Mouse (Mus musculus): ENCODE measurements around the gene Mydgf. TPM values are rescaled to one million over a fixed set of nuclear protein-coding genes. Genes with fewer than 3 reads are reported as not detected.

Gene Mydgf
- polyA plus RNA-seq, 2 experiments = 37.3 to 50.3 TPM

- DNase-seq (ENCODE audit: low read depth in 3 of 3, low spot score in 3 of 3) (no peak), ATAC-seq (ENCODE audit: insufficient read depth) (no peak)
- WGBS (ENCODE audit: insufficient replicate concordance) = 56% methylated on average over 15 of the region's 15 CpGs
- Histone ChIP-seq H3K36me3 (replicated peaks; ENCODE audit: control insufficient read depth, insufficient read depth, low read depth) (no peaks in the 10 kb centered on the region), H3K9ac (replicated peaks) (no peak overlapping the region), H3K4me1 (replicated peaks; ENCODE audit: control insufficient read depth in 2 of 2, insufficient read depth in 2 of 2, low read length in 1 of 2) (peaks cover 2 to 3% of the 10 kb centered on the region in 2 experiments; a peak in 2 of 4 replicates), H3K4me2 (ENCODE audit: low read depth) (no peak overlapping the region), H3K27ac (no peak overlapping the region), H3K4me3 (ENCODE audit: insufficient read depth in 1 of 2, low read depth in 2 of 2, low read length in 2 of 2) (no peak overlapping the region), H3K9me3 (ENCODE audit: control insufficient read depth, low read length) (no peaks in the 10 kb centered on the region), H3K27me3 (ENCODE audit: control insufficient read depth, insufficient read depth, low read length) (peaks cover 8% of the 10 kb centered on the region; the same call in 1 of the 2 replicates)
- TF ChIP-seq CTCF (IDR thresholded peaks at IDR 0.05; ENCODE audit: low read depth) (no peak), EP300 (IDR thresholded peaks at IDR 0.05; ENCODE audit: low read depth) (no peak)
Observed at GRCm38 (mm10) chr17:56128246-56128645, 55.5 kb downstream of the Mydgf start.

- TF ChIP-seq CTCF (IDR thresholded peaks at IDR 0.05; ENCODE audit: low read depth) = no peak
- no peak for TF ChIP-seq EP300 (IDR thresholded peaks at IDR 0.05; ENCODE audit: low read depth)
- ATAC-seq (ENCODE audit: insufficient read depth) (no peak), DNase-seq (ENCODE audit: low read depth in 3 of 3, low spot score in 3 of 3) (no peak)
- Histone ChIP-seq H3K36me3 (replicated peaks; ENCODE audit: control insufficient read depth, insufficient read depth, low read depth) (no peaks in the 10 kb centered on the region), H3K4me3 (ENCODE audit: insufficient read depth in 1 of 2, low read depth in 2 of 2, low read length in 2 of 2) (no peak overlapping the region), H3K27ac (no peak overlapping the region), H3K4me1 (replicated peaks; ENCODE audit: control insufficient read depth in 2 of 2, insufficient read depth in 2 of 2, low read length in 1 of 2) (no peaks in the 10 kb centered on the region), H3K27me3 (ENCODE audit: control insufficient read depth, insufficient read depth, low read length) (peaks cover 16% of the 10 kb centered on the region), H3K9ac (replicated peaks) (no peak overlapping the region), H3K9me3 (ENCODE audit: control insufficient read depth, low read length) (peaks cover 4% of the 10 kb centered on the region; the same call in 1 of the 2 replicates), H3K4me2 (ENCODE audit: low read depth) (no peak overlapping the region)
- 65% methylated on average over 11 of the region's 11 CpGs for WGBS (ENCODE audit: insufficient replicate concordance)
Observed at GRCm38 (mm10) chr17:56126175-56126574, 57.5 kb downstream of the Mydgf start.

Small RNAs within 50 kb of the gene (microRNA-seq; reads per million reads assigned to microRNA genes)
- gene Gm44397 = not detected

Other genes with a start within 250 kb of the Mydgf start
- 0.44 and 0.76 TPM in 2 replicates for gene Zfp119b, start 234.4 kb downstream of the Mydgf start, polyA plus RNA-seq (2012; rRNA removed)
- 2.1 and 2.5 TPM in 2 replicates for gene Zfp119b, start 234.4 kb downstream of the Mydgf start, polyA plus RNA-seq (2014; fragmentation: Nextera tagmentation; extraction: Ambion mirVana)
- 4.1 and 5.5 TPM in 2 replicates for gene Ebi3, start 231.3 kb downstream of the Mydgf start, polyA plus RNA-seq (2012; rRNA removed)
- gene Ebi3, start 231.3 kb downstream of the Mydgf start, polyA plus RNA-seq (2014; fragmentation: Nextera tagmentation; extraction: Ambion mirVana) = 3.0 and 4.5 TPM in 2 replicates
- 3.2 and 5.1 TPM in 2 replicates for gene Yju2, start 224.8 kb downstream of the Mydgf start, polyA plus RNA-seq (2012; rRNA removed)
- gene Yju2, start 224.8 kb downstream of the Mydgf start, polyA plus RNA-seq (2014; fragmentation: Nextera tagmentation; extraction: Ambion mirVana) = 5.2 and 6.4 TPM in 2 replicates
- gene Shd, start 213.5 kb downstream of the Mydgf start, polyA plus RNA-seq (2012; rRNA removed) = 0.31 and 0.83 TPM in 2 replicates
- gene Shd, start 213.5 kb downstream of the Mydgf start, polyA plus RNA-seq (2014; fragmentation: Nextera tagmentation; extraction: Ambion mirVana) = not detected in 2 replicates
- gene Fsd1, start 197.4 kb downstream of the Mydgf start, polyA plus RNA-seq (2012; rRNA removed) = 0.27 and 0.30 TPM in 2 replicates
- gene Fsd1, start 197.4 kb downstream of the Mydgf start, polyA plus RNA-seq (2014; fragmentation: Nextera tagmentation; extraction: Ambion mirVana) = 0.19 and 0.33 TPM in 2 replicates
- 1.9 and 2.0 TPM in 2 replicates for gene Stap2, start 178.3 kb downstream of the Mydgf start, polyA plus RNA-seq (2012; rRNA removed)
- 1.8 and 2.8 TPM in 2 replicates for gene Stap2, start 178.3 kb downstream of the Mydgf start, polyA plus RNA-seq (2014; fragmentation: Nextera tagmentation; extraction: Ambion mirVana)
- 15.7 TPM in 2 replicates for gene Mpnd, start 178.2 kb downstream of the Mydgf start, polyA plus RNA-seq (2012; rRNA removed)
- gene Mpnd, start 178.2 kb downstream of the Mydgf start, polyA plus RNA-seq (2014; fragmentation: Nextera tagmentation; extraction: Ambion mirVana) = 12.9 and 14.8 TPM in 2 replicates
- 28.8 and 30.0 TPM in 2 replicates for gene Sh3gl1, start 147.3 kb downstream of the Mydgf start, polyA plus RNA-seq (2012; rRNA removed)
- gene Sh3gl1, start 147.3 kb downstream of the Mydgf start, polyA plus RNA-seq (2014; fragmentation: Nextera tagmentation; extraction: Ambion mirVana) = 32.5 and 32.9 TPM in 2 replicates
- 10.8 and 14.6 TPM in 2 replicates for gene Chaf1a, start 143.5 kb downstream of the Mydgf start, polyA plus RNA-seq (2012; rRNA removed)
- gene Chaf1a, start 143.5 kb downstream of the Mydgf start, polyA plus RNA-seq (2014; fragmentation: Nextera tagmentation; extraction: Ambion mirVana) = 10.2 and 13.0 TPM in 2 replicates
- gene Ubxn6, start 108.9 kb downstream of the Mydgf start, polyA plus RNA-seq (2012; rRNA removed) = 7.3 TPM in 2 replicates
- 10.8 and 12.2 TPM in 2 replicates for gene Ubxn6, start 108.9 kb downstream of the Mydgf start, polyA plus RNA-seq (2014; fragmentation: Nextera tagmentation; extraction: Ambion mirVana)
- gene Hdgfl2, start 104.3 kb downstream of the Mydgf start, polyA plus RNA-seq (2012; rRNA removed) = 18.2 and 29.5 TPM in 2 replicates
- 26.0 and 36.0 TPM in 2 replicates for gene Hdgfl2, start 104.3 kb downstream of the Mydgf start, polyA plus RNA-seq (2014; fragmentation: Nextera tagmentation; extraction: Ambion mirVana)
- gene Plin4, start 74.1 kb downstream of the Mydgf start, polyA plus RNA-seq (2012; rRNA removed) = 0.01 TPM in 2 replicates
- 0.03 TPM in 1 of 2 replicates, not detected in the other for gene Plin4, start 74.1 kb downstream of the Mydgf start, polyA plus RNA-seq (2014; fragmentation: Nextera tagmentation; extraction: Ambion mirVana)
- 0.11 and 0.29 TPM in 2 replicates for gene Plin5, start 66.3 kb downstream of the Mydgf start, polyA plus RNA-seq (2012; rRNA removed)
- gene Plin5, start 66.3 kb downstream of the Mydgf start, polyA plus RNA-seq (2014; fragmentation: Nextera tagmentation; extraction: Ambion mirVana) = 0.34 and 0.35 TPM in 2 replicates
- 0.09 and 0.10 TPM in 2 replicates for gene Lrg1, start 61.9 kb downstream of the Mydgf start, polyA plus RNA-seq (2012; rRNA removed)
- gene Lrg1, start 61.9 kb downstream of the Mydgf start, polyA plus RNA-seq (2014; fragmentation: Nextera tagmentation; extraction: Ambion mirVana) = 0.29 and 0.67 TPM in 2 replicates
- 0.92 and 1.1 TPM in 2 replicates for gene Sema6b, start 43.6 kb downstream of the Mydgf start, polyA plus RNA-seq (2012; rRNA removed)
- 0.43 and 0.71 TPM in 2 replicates for gene Sema6b, start 43.6 kb downstream of the Mydgf start, polyA plus RNA-seq (2014; fragmentation: Nextera tagmentation; extraction: Ambion mirVana)
- gene Tnfaip8l1, start 21.4 kb downstream of the Mydgf start, polyA plus RNA-seq (2012; rRNA removed) = 1.5 and 1.8 TPM in 2 replicates
- 2.4 and 2.7 TPM in 2 replicates for gene Tnfaip8l1, start 21.4 kb downstream of the Mydgf start, polyA plus RNA-seq (2014; fragmentation: Nextera tagmentation; extraction: Ambion mirVana)
- 14.4 and 16.5 TPM in 2 replicates for gene Dpp9, start 35.0 kb upstream of the Mydgf start, polyA plus RNA-seq (2012; rRNA removed)
- 11.7 and 16.6 TPM in 2 replicates for gene Dpp9, start 35.0 kb upstream of the Mydgf start, polyA plus RNA-seq (2014; fragmentation: Nextera tagmentation; extraction: Ambion mirVana)
- gene Fem1a, start 72.9 kb upstream of the Mydgf start, polyA plus RNA-seq (2012; rRNA removed) = 5.6 and 5.8 TPM in 2 replicates
- 4.9 and 5.8 TPM in 2 replicates for gene Fem1a, start 72.9 kb upstream of the Mydgf start, polyA plus RNA-seq (2014; fragmentation: Nextera tagmentation; extraction: Ambion mirVana)
- gene Ticam1, start 92.9 kb upstream of the Mydgf start, polyA plus RNA-seq (2012; rRNA removed) = 4.9 and 6.8 TPM in 2 replicates
- gene Ticam1, start 92.9 kb upstream of the Mydgf start, polyA plus RNA-seq (2014; fragmentation: Nextera tagmentation; extraction: Ambion mirVana) = 3.4 and 3.8 TPM in 2 replicates
- gene Plin3, start 109.0 kb upstream of the Mydgf start, polyA plus RNA-seq (2012; rRNA removed) = 7.4 and 9.2 TPM in 2 replicates
- gene Plin3, start 109.0 kb upstream of the Mydgf start, polyA plus RNA-seq (2014; fragmentation: Nextera tagmentation; extraction: Ambion mirVana) = 24.2 and 27.2 TPM in 2 replicates
- gene Arrdc5, start 116.4 kb upstream of the Mydgf start, polyA plus RNA-seq (2012; rRNA removed) = not detected in 2 replicates
- gene Arrdc5, start 116.4 kb upstream of the Mydgf start, polyA plus RNA-seq (2014; fragmentation: Nextera tagmentation; extraction: Ambion mirVana) = not detected in 2 replicates
- 72.6 and 86.2 TPM in 2 replicates for gene Uhrf1, start 119.4 kb upstream of the Mydgf start, polyA plus RNA-seq (2012; rRNA removed)
- 76.0 and 90.8 TPM in 2 replicates for gene Uhrf1, start 119.4 kb upstream of the Mydgf start, polyA plus RNA-seq (2014; fragmentation: Nextera tagmentation; extraction: Ambion mirVana)
- gene Kdm4b, start 142.1 kb upstream of the Mydgf start, polyA plus RNA-seq (2012; rRNA removed) = 4.2 and 4.6 TPM in 2 replicates
- 4.5 and 6.3 TPM in 2 replicates for gene Kdm4b, start 142.1 kb upstream of the Mydgf start, polyA plus RNA-seq (2014; fragmentation: Nextera tagmentation; extraction: Ambion mirVana)

All from liver, embryonic 14.5 days (tissue).